Mouse (Mus musculus) right cerebral cortex, adult 18-20 months (tissue): ENCODE results near the gene Tvp23a.
A peak's percentile ranks its signal among the peaks of the same experiment; 100 is the strongest.

Experiments used
- DNase-seq: peaks from one replicate; pipeline ENCODE4 v3.0.0; 2022; ENCODE audit warnings: mixed read lengths

Gene Tvp23a

DNA sequence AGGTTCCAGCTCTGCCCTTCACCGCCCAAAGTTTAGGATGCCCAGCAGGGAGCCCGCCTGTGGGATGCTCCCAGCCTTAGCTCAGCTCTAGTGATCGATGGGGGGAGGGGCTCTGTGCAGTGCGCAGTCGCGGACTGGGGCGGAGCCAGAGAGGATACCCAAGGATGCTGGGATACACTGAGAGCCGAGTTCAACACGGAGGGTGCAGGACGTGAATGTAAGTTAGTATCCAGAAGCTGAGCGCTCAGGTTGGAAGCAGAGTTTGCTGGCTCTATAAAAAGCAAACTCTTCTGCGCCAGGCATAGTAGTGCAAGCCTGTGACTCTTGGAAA is at the start of gene Tvp23a:
Gene Tvp23a (minus strand): TSS at position 99 of the 331 bp plus-strand sequence.
- DNase-seq: peak; percentile 92

DNA sequence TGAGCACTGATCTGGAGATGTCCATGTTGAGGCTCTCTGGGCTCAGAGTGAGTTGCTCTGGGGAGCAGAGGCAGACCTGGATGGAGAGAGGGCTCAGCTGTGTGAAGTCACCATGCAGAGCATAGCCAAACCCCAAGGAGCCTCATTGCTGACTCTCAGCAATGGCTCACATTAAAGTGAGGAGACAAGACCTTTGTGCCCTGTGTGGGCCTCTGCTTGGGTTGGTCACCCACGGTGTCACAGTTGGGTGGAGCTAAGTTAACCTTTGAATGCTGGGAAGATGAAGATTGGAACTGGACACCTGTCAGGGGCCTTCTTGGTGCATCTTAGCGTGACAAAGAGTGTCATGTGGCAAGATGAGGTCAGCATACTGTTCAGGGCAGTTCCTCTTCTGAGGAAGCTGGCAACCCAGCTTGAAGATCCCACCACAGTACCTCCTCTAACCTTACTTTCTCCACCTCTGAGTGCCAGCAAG is 48.7 kb upstream of the Tvp23a start:
- no peak for DNase-seq

DNA sequence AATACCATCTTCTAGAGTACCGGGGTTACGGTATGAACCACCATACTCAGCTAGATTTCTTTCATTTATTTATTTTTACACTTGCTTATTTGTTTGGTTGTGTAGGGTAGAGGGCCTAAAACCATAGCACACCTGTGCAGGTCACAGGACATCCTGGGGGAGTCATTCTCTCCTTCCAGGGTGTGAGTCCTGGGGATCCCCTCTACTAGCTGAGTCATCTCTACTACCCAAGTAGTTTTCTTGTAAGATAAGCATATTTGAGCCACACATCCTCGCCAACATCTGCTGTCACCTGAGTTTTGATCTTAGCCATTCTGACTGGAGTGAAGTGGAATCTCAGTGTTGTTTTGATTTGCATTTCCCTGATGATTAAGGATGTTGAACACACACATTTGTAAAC is 45.4 kb upstream of the Tvp23a start:
- no peak for DNase-seq

DNA sequence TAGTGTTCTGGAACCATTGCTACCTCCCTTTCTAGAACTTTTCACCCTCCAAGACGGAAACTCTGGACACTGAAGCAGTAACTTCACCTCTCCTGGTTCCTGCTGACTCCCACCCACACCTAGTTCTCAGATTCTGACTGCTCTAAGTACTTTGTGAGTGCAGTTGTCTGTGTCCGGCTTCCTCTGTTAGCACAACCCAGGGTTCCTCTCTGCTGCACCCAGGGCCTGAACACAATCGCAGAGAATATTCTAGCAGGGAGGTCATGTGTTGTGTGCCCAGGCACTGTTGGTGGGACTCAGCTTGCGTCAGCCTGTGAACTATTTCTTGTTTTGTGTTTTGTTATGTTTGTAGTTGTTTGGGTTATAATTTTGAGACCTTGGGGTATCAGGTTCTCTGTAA is 44.6 kb upstream of the Tvp23a start:
- no peak for DNase-seq

DNA sequence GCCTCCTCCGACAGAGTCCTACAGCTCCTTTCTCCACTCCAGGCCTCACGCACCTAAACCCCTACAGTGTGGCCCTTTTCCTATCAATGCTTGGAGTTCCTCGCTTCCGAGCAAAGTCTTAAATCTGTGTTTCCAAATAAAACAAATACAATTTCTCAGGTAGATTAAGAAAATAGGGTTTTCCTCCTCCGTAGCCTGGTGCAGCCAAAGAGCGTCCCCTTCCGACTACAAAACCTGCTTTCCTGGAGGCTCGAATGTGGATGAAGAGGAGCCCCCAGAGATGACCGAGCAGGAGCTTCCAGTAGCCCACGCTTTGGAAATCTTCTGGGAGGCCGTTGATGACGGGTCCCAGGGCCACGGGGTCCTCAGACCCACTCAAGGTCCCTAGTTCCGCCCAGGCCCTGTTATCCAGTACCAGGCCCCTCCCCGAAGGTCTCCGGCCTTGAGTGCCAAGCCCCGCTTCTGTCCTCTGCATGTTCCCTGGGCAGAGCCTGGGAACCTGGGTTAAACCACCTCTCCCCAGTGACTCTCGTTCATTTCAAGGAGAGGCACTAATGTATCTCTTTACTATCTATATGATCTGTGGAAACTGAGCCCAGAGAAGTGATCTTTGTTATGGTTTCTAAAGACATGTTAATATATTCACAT is 43.5 kb upstream of the Tvp23a start:
- no peak for DNase-seq

DNA sequence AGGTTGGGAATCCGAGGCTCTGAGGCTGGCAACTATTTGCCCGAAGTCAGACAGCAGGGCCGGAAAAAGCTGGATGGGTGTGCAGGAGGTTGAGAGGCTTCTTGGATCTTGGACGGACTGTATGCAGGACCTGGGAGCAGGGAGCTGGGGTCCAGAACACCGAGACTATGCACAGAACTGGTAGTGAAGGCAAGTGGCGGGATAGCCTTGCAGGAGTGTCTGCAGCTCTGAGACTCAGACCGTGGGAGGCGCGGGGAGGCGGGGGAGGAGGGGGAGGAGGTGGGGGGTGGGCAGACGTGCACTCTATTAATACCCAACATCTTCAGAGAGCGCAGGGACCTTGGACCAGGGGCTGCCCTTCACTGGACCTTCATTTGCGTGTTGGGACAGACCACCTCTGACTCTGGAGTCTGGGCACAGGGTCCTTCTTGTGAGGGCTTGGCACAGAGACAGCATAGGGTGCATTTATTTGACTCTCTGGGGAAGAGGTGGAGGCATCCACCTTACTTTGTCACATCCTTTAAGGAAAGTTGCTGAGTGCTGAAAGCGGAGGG is 42.8 kb upstream of the Tvp23a start:
- no peak for DNase-seq

DNA sequence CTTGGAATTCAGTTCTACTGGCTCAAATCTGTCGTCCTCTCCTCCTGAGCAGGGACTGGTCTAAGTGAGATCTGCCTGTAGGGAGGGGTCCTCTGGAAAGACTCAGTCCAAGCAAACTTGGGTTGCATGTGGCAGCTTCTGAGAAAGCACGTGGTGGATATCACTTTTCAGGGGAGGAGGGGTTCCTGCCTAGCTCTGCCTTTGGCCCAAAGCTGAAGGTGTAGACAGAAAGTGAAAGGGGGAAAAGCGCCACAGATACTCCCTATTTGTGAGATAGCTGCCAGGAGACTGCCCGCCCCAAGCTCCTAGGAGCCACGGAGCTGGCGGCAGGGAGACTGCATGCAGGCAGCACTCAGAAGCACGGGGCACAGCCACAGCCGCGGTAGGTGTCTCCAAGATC is 42.3 kb upstream of the Tvp23a start:
- DNase-seq: no peak

DNA sequence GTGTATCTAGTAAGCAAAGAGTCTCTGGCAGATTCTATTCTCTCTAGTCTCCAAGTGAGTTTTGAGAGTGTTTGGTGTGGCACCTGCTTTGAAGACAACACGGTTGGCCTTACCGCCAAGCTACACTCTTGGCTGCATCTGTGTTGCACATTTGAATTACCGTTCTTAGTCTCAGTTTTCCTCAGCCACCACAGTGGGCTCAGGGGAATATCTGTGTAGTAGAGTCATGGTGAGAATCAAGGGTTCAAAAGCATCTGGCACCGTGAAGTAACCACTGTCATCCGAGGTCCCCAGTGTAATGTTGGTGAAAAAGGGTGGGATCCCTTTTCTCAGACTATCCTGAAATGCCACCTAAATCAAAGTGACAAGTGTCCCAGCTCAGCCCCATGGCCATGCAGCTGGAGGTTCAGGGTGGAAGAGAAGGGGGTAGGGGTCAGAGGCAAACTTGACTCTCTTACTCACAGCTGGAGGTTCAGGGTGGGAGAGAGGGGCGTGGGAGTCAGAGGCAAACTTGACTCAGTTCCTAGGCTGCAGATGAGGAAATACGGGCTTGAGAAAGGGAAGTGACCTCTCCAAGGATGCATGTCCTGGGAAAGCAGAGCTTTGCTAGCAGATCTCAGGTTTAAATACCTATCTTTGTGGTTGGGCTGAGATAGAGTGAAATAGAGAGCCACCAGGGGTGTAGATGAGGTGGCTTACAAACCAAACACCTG is 41.8 kb upstream of the Tvp23a start:
- no peak for DNase-seq

DNA sequence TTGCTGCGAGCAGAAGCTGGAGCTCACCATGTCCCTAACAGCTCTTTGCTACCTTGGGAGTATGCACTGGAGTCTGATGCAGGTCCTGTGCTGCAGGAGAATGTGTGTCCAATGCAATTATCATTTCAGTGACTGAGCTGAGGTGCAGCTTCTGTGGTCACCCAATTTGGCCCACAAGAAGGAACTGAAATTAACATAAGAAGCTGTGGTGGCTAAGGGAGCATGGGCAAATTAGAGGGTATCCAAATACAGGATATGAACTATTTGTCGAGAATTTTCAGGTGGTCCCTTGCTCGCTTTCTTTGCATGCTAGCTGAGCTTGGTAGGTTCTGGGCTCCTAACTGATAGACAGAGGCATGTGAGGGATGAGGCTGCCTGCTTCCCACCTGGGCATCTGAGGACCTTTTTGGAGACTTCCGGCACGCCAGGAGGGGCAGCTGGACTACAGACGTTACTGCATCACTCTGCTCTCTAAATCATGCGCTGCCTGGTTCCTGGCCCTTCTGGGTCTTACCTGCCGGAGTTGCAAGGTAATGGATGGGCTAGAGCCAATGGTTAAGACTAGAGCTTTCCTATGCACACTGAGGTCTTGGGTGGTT is 40.8 kb upstream of the Tvp23a start:
- DNase-seq: no peak

DNA sequence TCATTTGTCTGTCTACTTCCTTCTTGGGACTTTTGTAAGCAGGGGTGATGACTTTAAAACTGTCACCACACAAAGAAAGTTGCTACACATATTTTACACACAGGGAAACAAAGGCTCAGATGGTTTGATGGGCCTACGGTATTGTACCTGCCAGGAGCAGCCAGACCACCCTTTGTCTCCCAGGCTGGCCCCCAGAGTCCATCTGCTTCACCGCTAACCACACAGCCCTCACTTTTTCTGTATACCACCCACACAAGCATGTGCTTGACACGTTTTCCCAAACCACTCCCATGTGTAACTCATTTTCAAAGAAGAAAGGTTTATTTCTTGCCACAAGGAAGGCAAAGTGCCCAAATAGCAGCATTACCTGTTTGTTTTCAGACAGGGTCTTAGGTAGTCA is 39.8 kb upstream of the Tvp23a start:
- DNase-seq: no peak

DNA sequence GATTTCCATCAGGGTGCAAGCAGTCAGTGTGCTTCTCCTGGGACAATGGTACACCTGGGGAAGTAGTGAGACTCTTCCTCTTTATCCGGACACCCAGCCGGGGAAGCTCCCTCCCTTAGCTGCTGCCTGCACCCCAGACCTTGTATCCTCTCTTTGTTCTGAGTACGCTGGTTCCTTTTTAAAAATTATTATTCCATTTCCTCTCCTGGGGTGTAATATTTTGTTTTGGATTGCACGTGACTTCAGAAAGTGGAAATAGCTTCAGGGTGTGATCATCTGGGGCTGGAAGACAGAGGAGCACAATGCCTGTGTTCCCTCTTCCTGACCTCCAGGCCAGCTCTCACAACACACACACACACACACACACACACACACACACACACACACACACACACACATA is 35.2 kb upstream of the Tvp23a start:
- no peak for DNase-seq

DNA sequence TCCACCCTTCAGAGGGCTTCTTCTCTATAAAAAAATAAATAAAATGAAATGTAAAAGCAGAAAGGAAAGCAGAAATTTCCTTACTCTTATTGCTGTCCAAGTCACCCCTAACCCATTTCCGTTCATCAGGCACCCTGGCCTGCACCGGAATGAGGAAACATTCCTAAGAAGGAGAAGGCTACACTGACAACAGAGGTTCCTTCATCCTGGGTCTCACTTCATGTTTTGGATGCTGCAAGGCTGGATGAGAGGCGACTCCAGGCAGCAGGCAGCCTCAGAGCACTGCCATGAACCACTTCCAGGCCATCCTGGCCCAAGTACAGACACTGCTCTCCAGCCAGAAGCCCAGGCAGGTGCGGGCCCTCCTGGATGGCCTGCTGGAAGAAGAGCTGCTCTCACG is 32.7 kb upstream of the Tvp23a start, which contains the start of gene Ciita:
Gene Ciita (plus strand): TSS at position 203 of the 400 bp plus-strand sequence.
- no peak for DNase-seq

DNA sequence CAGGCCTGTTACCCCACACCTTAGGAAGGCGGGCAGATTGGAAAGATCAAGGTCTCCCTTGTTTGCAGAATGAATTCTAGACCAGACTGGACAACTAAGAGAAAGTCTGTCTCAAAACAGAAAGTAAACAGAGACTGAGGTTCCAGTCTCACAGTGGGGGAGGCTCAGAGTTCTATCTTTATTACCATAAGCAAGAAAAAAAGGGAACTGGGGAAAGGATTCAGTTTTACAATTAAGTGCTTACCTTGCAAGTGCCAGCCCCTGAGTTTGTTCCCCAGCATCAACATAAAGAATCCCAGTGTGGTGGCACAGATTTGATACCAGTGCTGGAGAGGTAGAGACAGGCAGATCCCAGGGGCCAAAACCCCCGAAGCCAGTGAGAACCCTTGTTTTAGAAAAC is 28.8 kb upstream of the Tvp23a start:
- no peak for DNase-seq

DNA sequence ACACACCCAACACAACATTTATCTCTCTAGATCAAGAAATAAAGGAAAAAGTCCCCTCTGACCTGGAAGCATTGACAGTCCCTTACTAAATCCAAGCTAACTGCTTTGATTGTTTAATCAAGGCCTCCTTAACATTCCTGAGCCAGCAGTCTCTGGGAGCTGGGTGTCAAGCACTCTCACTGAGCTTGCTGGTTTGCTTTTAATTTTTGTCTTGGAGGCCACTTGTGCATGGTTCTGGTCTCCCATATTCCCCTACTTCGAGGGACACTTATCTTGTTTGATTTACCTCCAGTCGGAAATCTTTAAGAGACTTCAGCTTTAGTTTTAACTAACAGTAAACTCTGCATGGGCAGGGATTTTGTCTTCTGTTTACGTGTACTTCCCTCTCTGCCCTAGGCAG is 27.8 kb upstream of the Tvp23a start:
- no peak for DNase-seq

DNA sequence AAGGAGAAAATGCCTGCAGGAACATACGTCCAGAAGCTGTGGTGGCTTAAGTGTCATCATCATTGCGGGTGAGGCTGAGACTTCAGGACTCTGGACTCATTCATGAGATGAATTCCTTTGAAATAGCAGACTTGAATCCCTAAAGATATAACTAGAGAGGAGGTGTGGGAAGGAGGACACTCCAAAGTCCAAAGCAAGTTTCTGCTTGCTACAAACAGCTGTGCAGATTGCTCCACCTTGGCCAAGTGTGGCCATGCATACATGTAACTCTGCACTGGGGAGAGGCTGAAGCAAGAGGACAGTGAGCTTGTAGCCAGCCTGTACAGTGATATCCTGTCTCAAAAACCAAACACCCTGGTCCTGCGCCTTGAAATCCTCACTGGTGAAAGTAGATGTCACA is 24.8 kb upstream of the Tvp23a start:
- no peak for DNase-seq

DNA sequence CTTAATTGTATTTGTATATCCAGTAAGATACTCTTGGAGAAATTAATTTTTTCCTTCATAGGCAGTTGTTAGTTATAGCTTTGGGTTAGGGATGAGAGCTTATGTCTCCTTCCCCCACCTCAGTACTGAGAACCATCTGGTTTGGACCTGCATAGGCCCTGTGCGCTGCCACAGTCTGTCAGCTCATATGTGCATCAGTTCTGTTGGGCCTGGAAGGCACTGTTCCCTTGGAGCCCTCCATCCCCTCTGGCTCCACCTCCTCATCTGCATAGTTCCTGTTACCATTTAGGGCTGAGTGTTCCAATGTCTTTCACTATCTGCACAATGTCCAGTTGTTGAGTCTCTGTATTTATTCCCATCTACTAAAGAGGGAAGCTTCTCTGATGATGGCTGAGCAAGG is 21.0 kb upstream of the Tvp23a start:
- DNase-seq: no peak

DNA sequence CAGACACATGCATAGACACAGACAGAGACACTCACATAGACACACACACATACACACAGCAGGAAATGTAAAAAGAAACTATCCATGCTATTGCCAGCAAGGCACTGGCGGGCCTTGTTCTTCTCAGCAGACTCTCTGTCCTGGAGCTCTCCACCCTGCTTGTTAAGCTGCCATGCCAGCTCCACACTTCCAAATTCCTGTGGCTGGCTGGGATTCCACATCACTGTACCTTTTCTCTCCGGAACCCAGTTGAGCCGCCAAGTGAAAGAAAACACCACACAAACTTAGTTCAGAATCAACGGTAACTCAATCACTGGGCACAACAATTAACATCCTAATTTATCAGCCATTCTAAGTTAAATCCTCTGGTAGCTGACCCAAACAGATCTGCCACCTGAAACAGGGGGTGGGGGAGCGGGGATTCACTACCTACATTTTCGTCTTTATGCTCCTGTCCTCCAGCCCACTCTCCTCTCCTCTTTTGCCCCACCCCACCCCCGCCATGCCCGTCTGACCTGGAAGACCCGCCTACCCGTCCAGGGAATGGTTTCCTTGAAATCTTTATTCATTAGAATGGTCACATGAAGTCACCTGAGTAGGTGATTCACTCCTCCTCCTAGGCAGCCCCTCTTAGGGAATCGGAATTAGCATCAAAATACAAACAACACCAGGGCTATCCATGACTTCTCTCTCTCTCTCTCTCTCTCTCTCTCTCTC is 20.4 kb upstream of the Tvp23a start:
- no peak for DNase-seq

DNA sequence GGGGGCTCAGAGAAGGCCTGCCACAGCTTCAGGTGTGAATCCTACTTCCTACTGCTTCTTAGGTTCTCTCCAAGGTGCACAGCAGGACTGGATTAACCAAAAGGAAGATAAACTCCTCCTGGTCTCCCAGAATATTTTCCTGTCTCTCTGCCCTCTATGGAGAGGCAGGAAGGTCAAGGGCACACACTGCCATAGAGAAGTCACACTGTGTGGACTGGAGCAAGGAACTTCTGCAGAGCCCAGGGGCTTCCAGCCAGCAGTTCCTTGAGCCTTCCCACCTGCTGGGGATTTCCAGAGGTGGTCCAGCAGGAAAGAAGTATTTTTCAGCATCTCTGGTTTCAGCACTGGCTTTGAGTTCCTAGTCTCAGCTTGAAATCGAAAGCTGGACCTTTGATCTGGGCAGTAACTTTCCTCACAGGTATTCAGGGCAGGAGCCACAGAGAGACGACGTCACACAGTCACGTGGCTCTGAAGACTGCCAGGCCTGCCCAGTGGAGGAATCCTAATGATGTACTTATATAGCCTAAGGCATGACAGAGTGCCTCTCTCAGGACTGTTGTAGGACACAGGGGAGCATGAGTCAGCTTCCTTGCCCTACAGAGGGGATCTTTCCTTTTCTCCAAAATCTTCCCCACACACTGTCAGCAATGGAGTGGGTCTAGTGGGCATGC is 18.0 kb upstream of the Tvp23a start:
- DNase-seq: no peak

DNA sequence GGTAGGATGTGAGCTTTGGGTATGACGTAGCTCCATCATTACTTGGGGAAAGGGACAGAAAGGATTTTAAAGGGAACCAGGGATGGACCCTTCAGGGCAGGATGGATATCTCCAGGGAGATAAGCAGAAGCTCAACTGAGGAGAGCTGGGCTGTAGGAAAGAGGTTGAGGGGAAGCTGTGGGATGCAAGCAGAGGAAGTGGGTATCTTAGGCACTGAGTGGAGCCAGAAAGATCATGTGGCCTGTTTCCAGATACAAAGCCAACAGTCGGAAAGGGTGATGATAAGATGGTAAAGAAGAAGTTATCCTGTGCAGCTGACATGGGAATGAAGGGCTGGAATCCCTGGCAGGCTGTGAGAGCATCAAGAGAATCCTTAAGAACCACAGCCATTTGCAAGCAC is 14.0 kb upstream of the Tvp23a start:
- DNase-seq: no peak

DNA sequence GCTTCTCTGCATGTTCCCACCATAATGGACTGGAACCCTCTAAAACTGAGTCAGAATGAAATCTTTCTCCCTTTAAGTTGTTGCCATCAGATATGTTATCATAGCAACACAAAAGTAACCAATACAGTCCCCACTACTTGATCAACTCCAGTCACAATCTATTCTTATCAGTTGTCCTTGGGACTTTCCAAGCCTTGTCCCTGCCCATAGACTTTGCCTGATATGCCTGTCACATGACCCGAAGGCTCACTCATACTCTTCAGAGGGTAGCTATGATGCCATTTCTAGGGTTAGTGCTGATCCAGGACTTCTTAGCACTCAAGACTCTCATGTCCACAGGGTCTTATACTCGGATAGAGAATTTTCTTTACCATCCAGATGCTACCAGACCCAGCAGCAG is 13.0 kb upstream of the Tvp23a start:
- no peak for DNase-seq

DNA sequence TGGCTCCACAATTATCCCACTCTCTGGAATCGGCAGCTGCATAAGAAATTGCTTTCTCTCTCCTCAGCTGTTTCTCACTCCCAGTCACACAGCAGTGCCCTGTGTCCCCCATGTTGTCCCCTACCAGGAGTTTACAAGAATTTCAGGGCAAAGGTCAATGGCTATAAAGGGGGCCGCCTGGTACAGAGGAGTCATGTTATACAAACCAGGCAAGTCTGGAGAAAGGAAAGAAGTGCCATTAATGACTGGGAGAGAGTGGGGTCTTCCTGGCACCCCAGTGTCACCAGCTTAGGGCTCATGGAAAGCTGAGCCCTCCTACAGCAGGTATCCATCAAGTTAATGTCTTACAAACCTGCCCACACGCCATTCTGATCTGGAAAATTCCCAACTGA is 7.4 kb upstream of the Tvp23a start:
- DNase-seq: no peak

DNA sequence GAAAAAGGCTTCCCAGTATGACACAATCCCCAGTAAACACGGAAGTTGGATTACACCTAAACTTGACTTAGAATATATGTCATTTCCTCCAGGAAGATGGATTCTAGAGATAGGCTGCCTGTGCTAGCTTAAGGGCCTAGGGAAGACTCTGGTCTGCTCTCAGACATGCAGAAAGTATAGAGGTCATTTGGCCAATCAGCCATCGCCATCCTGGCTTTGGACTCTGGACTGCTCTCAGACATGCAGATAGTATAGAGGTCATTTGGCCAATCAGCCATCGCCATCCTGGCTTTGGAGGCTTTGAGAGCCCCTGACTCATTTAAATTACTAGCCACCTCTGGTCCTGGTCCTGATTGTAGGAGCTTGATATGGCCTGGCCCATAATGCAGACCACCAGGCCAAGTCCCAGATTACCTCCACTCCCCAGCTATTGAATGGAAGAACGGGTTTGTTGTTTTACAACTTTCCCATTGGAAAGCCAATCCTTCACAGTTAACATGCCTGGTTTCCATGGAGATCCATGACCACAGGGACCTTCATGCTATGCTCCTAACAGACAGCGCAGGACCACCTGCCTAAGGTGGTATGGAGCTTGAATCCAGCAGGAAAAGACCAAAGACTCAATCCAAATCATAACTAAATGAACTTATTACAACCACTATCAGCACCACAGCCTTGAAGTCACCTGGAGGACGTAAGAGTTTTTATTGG is 6.9 kb upstream of the Tvp23a start:
- no peak for DNase-seq
